26 mouse cellular contexts compared by ENCODE assay signal in the genomic region with DNA sequence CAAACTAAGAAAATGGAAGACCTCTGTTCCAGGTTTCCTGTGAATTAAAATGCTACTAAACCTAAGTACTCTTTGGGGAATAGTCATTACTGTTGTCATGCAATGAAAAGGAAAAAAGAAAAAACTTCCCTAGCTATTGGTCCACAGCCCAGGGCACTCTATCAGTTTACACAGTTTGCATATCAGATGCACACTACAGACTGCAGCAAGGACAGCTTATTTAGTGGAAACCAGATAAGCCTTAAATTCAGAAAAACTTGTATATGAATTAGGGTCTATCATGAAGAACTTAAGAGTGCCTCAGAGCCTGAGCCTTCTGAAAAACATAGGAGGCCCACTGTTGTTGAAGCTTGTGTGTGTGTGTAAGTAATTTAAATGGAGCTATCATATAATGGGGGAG.
"Had no signal": no experiment of that assay in that cellular context is flagged by ENCODE, and none has a peak within 500 bp of the region (broad histone marks: within the 10 kb centered on the region; RNA-seq: fewer than 3 reads in every experiment).

No protein-coding gene starts in this region.

- H3K4me2 ChIP-seq: heart, embryonic 11.5 days; heart, embryonic 13.5 days; heart, embryonic 15.5 days; hindbrain, embryonic 12.5 days; hindbrain, embryonic 14.5 days; intestine, embryonic 15.5 days; limb, embryonic 13.5 days; limb, embryonic 15.5 days had no signal

- H3K27ac ChIP-seq: heart, adult 2 months; heart, embryonic 13.5 days; heart, embryonic 15.5 days; hindbrain, embryonic 10.5 days; hindbrain, embryonic 12.5 days; hindbrain, embryonic 14.5 days; intestine, embryonic 15.5 days; layer of hippocampus, adult 2 months; left cerebral cortex, adult 2 months; limb, embryonic 13.5 days; liver, embryonic 14.5 days had no signal

- DNase-seq: gastrocnemius, postnatal 14 days; gastrocnemius, postnatal 36 days; heart, adult 2 months; heart, postnatal 14 days; heart, postnatal 4 days; kidney, adult 18-20 months; kidney, adult 8-10 months; kidney, postnatal 10 days; kidney, postnatal 25 days; kidney, postnatal 4 days; left cerebral cortex, postnatal 4 days had no signal

- H3K9me3 ChIP-seq: heart, embryonic 13.5 days; heart, embryonic 15.5 days; hindbrain, embryonic 10.5 days; hindbrain, embryonic 12.5 days; intestine, embryonic 15.5 days; limb, embryonic 13.5 days; limb, embryonic 15.5 days had no signal

- H3K27me3 ChIP-seq: heart, embryonic 13.5 days; heart, embryonic 15.5 days; hindbrain, embryonic 12.5 days; intestine, embryonic 15.5 days; limb, embryonic 13.5 days; limb, embryonic 15.5 days had no signal

- H3K36me3 ChIP-seq: heart, embryonic 15.5 days; hindbrain, embryonic 10.5 days; hindbrain, embryonic 12.5 days; intestine, embryonic 15.5 days; limb, embryonic 13.5 days; limb, embryonic 15.5 days had no signal

- ATAC-seq: hindbrain, embryonic 16.5 days; inflammation-experienced regulatory T-cells, adult 6 months; intestine, embryonic 15.5 days; intestine, postnatal 0 days had no signal

- H3K4me3 ChIP-seq: heart, adult 2 months; heart, embryonic 13.5 days; heart, embryonic 15.5 days; hindbrain, embryonic 10.5 days; hindbrain, embryonic 12.5 days; intestine, embryonic 15.5 days; layer of hippocampus, adult 2 months; left cerebral cortex, adult 2 months; limb, embryonic 13.5 days; limb, embryonic 15.5 days had no signal

- H3K9ac ChIP-seq: heart, embryonic 13.5 days; heart, embryonic 15.5 days; hindbrain, embryonic 12.5 days; hindbrain, embryonic 14.5 days; intestine, embryonic 15.5 days; limb, embryonic 13.5 days; limb, embryonic 15.5 days; liver, embryonic 14.5 days had no signal

- H3K4me1 ChIP-seq: hindbrain, embryonic 12.5 days; intestine, embryonic 15.5 days had no signal
